Mouse (Mus musculus) thymus, postnatal 10 days (tissue): Measurements from ENCODE around the gene Snx19.

Experiments
- DNase-seq, 2 experiments: peaks; one replicate each; pipeline ENCODE4 v3.0.0; 2021; ENCODE audit warnings: low spot score in 2 of 2

Snx19 gene

GRCm38 (mm10) chr9:30482116-30482515 lies 55.2 kb downstream of the Snx19 start:
- no peak for DNase-seq

GRCm38 (mm10) chr9:30484183-30484582 lies 57.3 kb downstream of the Snx19 start:
- DNase-seq = no peak

GRCm38 (mm10) chr9:30485161-30485560 lies 58.3 kb downstream of the Snx19 start:
- DNase-seq = no peak

DNA sequence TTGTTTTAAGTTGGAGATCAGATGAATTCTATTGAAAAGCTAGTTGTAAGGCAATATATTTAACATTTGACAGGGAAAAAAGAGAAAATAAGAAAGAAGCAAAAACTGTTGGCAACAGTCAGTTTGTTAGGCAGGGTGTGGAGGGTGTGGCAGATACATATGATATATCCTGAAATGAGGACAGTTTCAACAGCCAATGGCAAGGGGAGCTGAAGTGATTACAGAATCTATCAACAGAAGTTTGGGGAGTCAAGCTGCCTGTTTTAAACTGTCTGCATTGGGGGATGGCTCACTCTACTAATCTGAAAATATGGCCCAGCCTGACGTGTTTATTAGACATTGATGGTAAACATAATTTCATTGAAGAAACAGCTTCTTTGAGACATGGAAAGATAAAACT lies 61.5 kb downstream of the Snx19 start:
- no peak for DNase-seq

GRCm38 (mm10) chr9:30494446-30494845 lies 67.5 kb downstream of the Snx19 start:
- no peak for DNase-seq

GRCm38 (mm10) chr9:30508966-30509365 lies 82.1 kb downstream of the Snx19 start:
- DNase-seq = no peak

- no peak for DNase-seq
Measured at GRCm38 (mm10) chr9:30515953-30516352, 89.0 kb downstream of the Snx19 start.
